Mouse (Mus musculus) gastrocnemius, adult 2 months (tissue): ENCODE data around the gene Hfe. TPM values are rescaled to one million over a fixed set of nuclear protein-coding genes. Genes with fewer than 3 reads are reported as not detected.

Experiments
- DNase-seq: peaks from one replicate; pipeline ENCODE4 v3.0.0; 2022
- H3K27ac ChIP-seq: fragments of 200-600 bp; 2 replicates; pipeline ENCODE4 v1.8.1; 2022; ENCODE audit warnings: mild to moderate bottlenecking
- H3K4me3 ChIP-seq: fragments of 200-600 bp; 2 replicates; pipeline ENCODE4 v1.8.1; 2022; ENCODE audit warnings: mild to moderate bottlenecking, moderate library complexity
- CTCF ChIP-seq: fragments of 200-600 bp; IDR thresholded peaks from 2 replicates; pipeline ENCODE4 v1.8.1; 2022; ENCODE audit warnings: antibody characterized with exemption, mild to moderate bottlenecking, moderate library complexity
- intact Hi-C: fragments of 180-260 bp; cut with DNase I; formaldehyde crosslinking; loops from one replicate; pipeline ENCODE4 v1.15.1; 2025
- total RNA-seq, 2 experiments: library from RNA; stranded (reverse); gene quantifications; 2 replicates each; pipeline ENCODE4 v1.2.3; 2021

The Hfe gene
- total RNA-seq, 2 experiments from 2014 or later = 16.0 to 18.7 TPM

- no peak for TF ChIP-seq CTCF
- no peak overlapping the region; the same call in 1 of the 2 replicates for H3K27ac ChIP-seq
- no peak overlapping the region for H3K4me3 ChIP-seq
- intact Hi-C loops = no loop called here
- DNase-seq = no peak
Measured at GRCm38 (mm10) chr13:23702220-23702619, 8.4 kb downstream of the Hfe start.

DNA sequence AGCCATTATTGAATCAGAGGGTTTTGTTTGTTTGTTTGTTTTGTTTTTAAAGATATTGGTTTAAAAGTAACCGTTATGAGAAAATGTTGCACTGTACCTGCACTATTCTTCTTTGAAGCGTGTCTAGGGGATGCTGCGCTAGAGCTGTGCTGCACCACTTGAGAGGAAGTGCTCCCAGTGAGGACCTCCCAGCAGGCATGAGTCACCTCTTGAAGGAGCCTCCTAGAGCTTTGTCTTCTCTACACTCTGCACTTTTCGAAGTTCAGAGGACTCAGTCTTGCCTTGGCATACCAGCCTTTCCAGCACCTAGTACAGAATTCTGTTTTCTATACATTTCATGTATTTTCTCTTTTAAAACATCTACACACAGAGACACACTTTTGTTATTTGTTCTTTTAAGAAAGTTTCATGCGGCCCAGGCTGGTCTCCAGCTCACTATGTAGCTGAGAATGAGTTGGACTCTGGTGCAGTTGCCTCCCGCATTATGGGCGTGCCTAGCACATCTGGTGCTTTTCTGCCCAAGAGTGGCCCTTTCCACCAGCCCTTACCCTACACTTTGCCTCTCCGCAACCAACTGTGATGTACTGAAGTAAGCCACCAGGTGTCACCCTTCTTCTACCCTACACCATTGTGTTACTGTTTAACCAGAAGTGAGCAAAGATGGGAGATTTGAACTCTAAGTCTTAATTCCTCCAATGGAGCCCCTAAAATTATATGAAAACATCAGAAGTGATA, 9.7 kb downstream of the Hfe start:
- TF ChIP-seq CTCF = peak; percentile 94
- H3K27ac ChIP-seq = no peak overlapping the region
- no peak overlapping the region for H3K4me3 ChIP-seq
- intact Hi-C loops = loop anchor here (1.0 kb wide), 1 partner anchor 31 kb away; no protein-coding TSS in a partner anchor
- peak; percentile 70 for DNase-seq

DNA sequence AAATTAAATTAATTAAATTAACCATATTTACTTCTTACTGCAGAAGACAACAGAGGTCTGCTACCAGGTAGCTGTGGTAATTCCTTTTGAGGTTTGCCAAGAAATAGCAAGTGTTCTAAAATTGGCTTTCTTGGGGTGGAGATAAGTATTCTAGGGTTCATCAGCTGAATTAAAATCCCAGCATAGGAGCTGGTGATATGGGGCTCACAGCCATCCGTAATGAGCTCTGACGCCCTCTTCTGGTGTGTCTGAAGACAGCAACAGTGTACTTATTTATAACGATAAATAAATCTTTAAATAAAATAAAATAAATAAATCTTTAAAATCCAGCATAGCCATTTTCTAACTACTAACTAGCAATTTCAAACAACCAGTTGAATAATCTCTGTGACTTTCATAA, 10.9 kb downstream of the Hfe start:
- no peak overlapping the region for H3K27ac ChIP-seq
- no peak overlapping the region for H3K4me3 ChIP-seq
- intact Hi-C loops = loop anchor here (5.0 kb wide), 2 partner anchors 77 to 117 kb away; partner anchors contain the start of genes Hist1h1e, Hist1h2be and Hist1h4d
- peak; percentile 6; the same call in 1 of the 2 replicates for TF ChIP-seq CTCF
- no peak for DNase-seq

DNA sequence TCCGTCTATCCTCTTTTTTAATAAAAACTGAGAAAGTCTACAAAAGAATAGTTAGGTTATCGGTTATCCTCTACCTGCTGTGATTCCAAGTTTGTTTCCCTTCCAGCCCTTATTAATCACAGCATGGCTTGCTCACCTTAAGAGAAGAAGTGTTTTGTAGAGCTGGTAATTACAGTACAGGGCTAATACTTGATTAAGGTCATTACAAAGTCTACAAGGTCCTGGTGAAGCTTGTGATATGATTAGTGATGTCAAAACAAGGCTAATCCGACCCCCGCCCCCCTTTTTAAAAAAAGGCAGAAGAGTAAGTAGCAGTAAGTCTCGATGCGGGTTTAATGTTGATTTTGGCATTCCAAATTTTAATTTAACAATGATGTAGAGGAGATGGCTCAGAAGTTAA, 11.7 kb downstream of the Hfe start:
- intact Hi-C loops = loop anchor here (5.0 kb wide), 2 partner anchors 77 to 117 kb away; partner anchors contain the start of genes Hist1h1e, Hist1h2be and Hist1h4d
- Histone ChIP-seq H3K27ac (peak overlapping the region; percentile 80), H3K4me3 (peak overlapping the region; percentile 78; the same call in 1 of the 2 replicates)

GRCm38 (mm10) chr13:23698300-23698693, 12.4 kb downstream of the Hfe start, which contains the start of gene Hist1h4c:
Gene Hist1h4c, minus strand, starts transcription at chr13:23698454.
- intact Hi-C loops = loop anchor here (5.0 kb wide), 2 partner anchors 76 to 116 kb away; partner anchors contain the start of genes Hist1h1e, Hist1h2be and Hist1h4d

More for the DNA sequence above, 11.7 kb downstream of the Hfe start:
- no peak for TF ChIP-seq CTCF
- no peak for DNase-seq

DNA sequence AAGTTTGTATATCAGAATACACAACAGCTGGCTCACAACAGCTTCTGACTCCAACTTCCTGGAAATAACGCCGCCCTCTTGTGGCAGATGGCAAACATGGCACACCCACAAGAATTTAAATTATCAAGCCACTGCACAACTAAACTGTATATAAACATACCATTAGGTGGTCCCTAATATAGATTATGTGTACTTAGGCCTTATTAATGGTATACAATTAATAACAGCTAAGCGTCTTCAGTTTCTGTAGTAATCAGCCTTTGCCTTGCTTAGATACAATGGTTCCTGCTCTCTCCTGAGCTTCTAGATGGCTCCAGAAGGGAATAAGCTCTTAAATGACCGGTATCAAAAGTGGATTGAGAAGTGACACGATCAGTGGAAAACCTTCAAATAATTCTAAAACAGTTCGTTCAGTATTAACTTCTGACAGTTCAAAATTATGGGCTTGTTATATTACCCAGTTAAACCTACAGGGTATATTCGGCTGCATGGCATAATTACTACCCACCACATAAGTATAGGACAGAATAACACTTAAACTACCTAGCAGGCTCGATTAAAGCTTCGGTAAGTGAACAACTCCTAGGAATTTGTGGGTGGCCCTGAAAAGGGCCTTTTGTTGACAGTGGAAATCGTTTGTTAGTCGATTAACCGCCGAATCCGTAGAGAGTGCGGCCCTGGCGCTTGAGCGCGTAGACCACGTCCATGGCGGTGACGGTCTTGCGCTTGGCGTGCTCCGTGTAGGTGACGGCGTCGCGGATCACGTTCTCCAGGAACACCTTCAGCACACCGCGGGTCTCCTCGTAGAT, 13.0 kb downstream of the Hfe start:
- intact Hi-C loops = loop anchor here (5.0 kb wide), 2 partner anchors 75 to 115 kb away; partner anchors contain the start of genes Hist1h1e, Hist1h2be and Hist1h4d
- peak; percentile 79 for TF ChIP-seq CTCF
- DNase-seq = peak; percentile 49
- Histone ChIP-seq H3K4me3 (peak overlapping the region; percentile 78), H3K27ac (peak overlapping the region; percentile 80)

More at GRCm38 (mm10) chr13:23698300-23698693, 12.4 kb downstream of the Hfe start, which contains the start of gene Hist1h4c:
- Histone ChIP-seq H3K4me3 (peak within 1 kb of the TSS; percentile 78), H3K27ac (peak within 1 kb of the TSS; percentile 80)
- DNase-seq = peak; percentile 97
- peak; percentile 14; the same call in 1 of the 2 replicates for TF ChIP-seq CTCF

- TF ChIP-seq CTCF = no peak
- Histone ChIP-seq H3K4me3 (no peak overlapping the region), H3K27ac (no peak overlapping the region)
- DNase-seq = peak; percentile 24
- intact Hi-C loops = loop anchor here (5.0 kb wide), 2 partner anchors 74 to 114 kb away; partner anchors contain the start of genes Hist1h1e, Hist1h2be and Hist1h4d
Measured at GRCm38 (mm10) chr13:23696061-23696474, 14.6 kb downstream of the Hfe start.

DNA sequence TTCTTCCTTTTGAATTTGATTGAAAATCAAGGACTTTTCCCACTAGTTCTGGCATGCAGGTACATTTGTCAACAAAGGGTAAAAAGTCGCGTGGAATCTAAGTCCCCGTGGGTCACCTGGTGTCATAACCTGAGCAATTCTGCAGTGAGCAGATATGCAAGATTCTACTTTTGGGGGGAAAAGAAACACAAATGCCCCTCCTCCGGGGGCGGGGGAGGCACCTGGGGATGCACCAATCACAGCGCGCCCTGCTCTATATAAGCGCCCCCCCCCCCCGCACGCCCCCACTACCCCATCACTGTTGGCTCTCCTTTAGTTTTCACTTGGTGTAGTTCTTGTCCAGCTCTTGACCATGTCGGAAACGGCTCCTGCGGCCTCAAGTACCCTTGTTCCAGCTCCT, 15.1 kb downstream of the Hfe start, which contains the start of gene Hist1h1t:
Hist1h1t (plus strand) TSS at position 301 of the 400 bp plus-strand sequence.
- intact Hi-C loops = loop anchor here (5.0 kb wide), 2 partner anchors 73 to 113 kb away; partner anchors contain the start of genes Hist1h1e, Hist1h2be and Hist1h4d
- DNase-seq = no peak
- no peak within 1 kb of the TSS for H3K4me3 ChIP-seq
- H3K27ac ChIP-seq = no peak within 1 kb of the TSS
- no peak for TF ChIP-seq CTCF

- H3K27ac ChIP-seq = no peak overlapping the region
- no peak for TF ChIP-seq CTCF
- no peak for DNase-seq
- no peak overlapping the region for H3K4me3 ChIP-seq
- intact Hi-C loops = loop anchor here (5.0 kb wide), 2 partner anchors 73 to 113 kb away; partner anchors contain the start of genes Hist1h1e, Hist1h2be and Hist1h4d
Measured at GRCm38 (mm10) chr13:23694956-23695355, 15.7 kb downstream of the Hfe start.

DNA sequence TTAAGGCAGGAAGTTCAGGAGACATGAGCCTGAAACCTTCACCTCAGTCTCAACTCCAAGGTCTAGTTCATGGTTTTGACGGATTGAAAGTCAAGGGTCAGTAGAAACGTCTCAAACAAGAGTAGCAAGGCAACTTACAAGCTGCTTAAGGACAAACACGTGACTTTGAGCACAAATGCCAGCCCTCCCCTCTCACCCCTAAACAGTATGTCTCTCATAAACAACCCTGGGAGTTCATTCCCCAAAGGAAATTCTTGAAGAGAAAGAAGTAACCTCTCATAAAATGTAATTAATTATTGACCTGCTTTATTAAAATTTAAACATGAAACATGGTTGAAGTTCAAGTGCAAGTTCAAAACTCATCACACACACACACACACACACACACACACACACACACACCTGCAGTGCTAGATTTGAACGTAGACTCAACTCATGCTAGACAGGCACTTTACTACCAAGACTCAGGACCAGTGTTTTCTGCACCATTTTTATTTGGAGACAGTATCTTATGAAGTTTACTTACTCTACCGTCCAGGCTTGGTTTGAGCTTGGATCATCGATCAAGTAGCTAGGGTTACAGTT, 16.7 kb downstream of the Hfe start:
- no peak for TF ChIP-seq CTCF
- DNase-seq = no peak
- Histone ChIP-seq H3K4me3 (no peak overlapping the region), H3K27ac (no peak overlapping the region)
- intact Hi-C loops = no loop called here

GRCm38 (mm10) chr13:23689459-23689858, 21.2 kb downstream of the Hfe start:
- no peak for DNase-seq
- no peak overlapping the region for H3K27ac ChIP-seq
- intact Hi-C loops = loop anchor here (10.0 kb wide), 3 partner anchors 45 to 1975 kb away; partner anchors contain the start of genes Hist1h1c, Hist1h2ai, Hist1h2bl and Hist1h3h
- no peak overlapping the region for H3K4me3 ChIP-seq
- no peak for TF ChIP-seq CTCF

GRCm38 (mm10) chr13:23688956-23689355, 21.7 kb downstream of the Hfe start:
- H3K4me3 ChIP-seq = no peak overlapping the region
- no peak for TF ChIP-seq CTCF
- intact Hi-C loops = loop anchor here (10.0 kb wide), 3 partner anchors 46 to 1974 kb away; partner anchors contain the start of genes Hist1h1c, Hist1h2ai, Hist1h2bl and Hist1h3h
- no peak overlapping the region for H3K27ac ChIP-seq
- no peak for DNase-seq
